In the genomic region with DNA sequence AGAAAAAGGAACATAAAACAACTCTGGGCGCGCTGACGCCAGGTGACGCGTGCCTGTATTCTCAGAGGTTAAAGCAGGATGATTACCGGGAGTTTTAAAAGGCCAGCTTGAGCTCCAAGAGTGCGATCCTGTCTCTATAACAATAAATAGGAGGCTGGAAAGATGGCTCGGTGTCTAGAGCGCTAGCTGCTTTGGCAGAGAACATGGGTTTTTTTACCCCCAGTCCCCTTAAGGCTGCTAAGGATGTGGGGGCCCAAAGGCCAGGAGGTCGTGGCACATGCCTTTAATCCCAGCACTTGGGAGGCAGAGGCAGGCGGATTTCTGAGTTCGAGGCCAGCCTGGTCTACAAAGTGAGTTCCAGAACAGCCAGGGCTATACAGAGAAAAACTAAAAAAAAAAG, we compare ENCODE assay signal across 8 mouse cellular contexts. TPM values are rescaled to one million over a fixed set of nuclear protein-coding genes. Genes with fewer than 3 reads are reported as not detected.
DNase-seq lines count a peak whose midpoint lies in the region; ATAC-seq and TF ChIP-seq lines count a peak whose summit lies in the region.

No protein-coding gene starts in this region.

- ATAC-seq in heart, embryonic 12.5 days (ENCODE audit: insufficient number of reproducible peaks, low FRiP score) = no peak
- ATAC-seq in hindbrain, embryonic 12.5 days (ENCODE audit: low FRiP score) = no peak
- no peak for ATAC-seq in midbrain, embryonic 12.5 days (ENCODE audit: low FRiP score, low read depth)

- H3K4me3 ChIP-seq in heart, embryonic 12.5 days = peak overlapping the region; percentile 91
- peak overlapping the region; percentile 73 to 85 for H3K4me3 ChIP-seq in MEL (ENCODE audit: control insufficient read depth in 1 of 2, insufficient read depth in 1 of 2, low read depth in 2 of 2, low read length in 2 of 2)
- peak overlapping the region; percentile 97 for H3K4me3 ChIP-seq in hindbrain, embryonic 12.5 days
- peak overlapping the region; percentile 96 for H3K4me3 ChIP-seq in midbrain, embryonic 12.5 days

- peaks cover 43% of the 10 kb centered on the region for H3K79me2 ChIP-seq in MEL (ENCODE audit: control insufficient read depth, insufficient read depth, low read length, poor library complexity)

- peak overlapping the region; percentile 77 for H3K9ac ChIP-seq in heart, embryonic 12.5 days
- peak overlapping the region; percentile 90 for H3K9ac ChIP-seq in MEL (ENCODE audit: control insufficient read depth, low read depth, low read length, poor library complexity, severe bottlenecking)
- peak overlapping the region; percentile 97 for H3K9ac ChIP-seq in hindbrain, embryonic 12.5 days
- H3K9ac ChIP-seq in midbrain, embryonic 12.5 days (replicated peaks) = peak overlapping the region; percentile 60

- no peaks in the 10 kb centered on the region for H3K9me3 ChIP-seq in heart, embryonic 12.5 days (replicated peaks)
- no peaks in the 10 kb centered on the region for H3K9me3 ChIP-seq in MEL (replicated peaks; ENCODE audit: insufficient read depth, low read length)
- H3K9me3 ChIP-seq in hindbrain, embryonic 12.5 days (replicated peaks) = no peaks in the 10 kb centered on the region
- H3K9me3 ChIP-seq in midbrain, embryonic 12.5 days = no peaks in the 10 kb centered on the region

- no peak for TF ChIP-seq EP300 in MEL (IDR thresholded peaks at IDR 0.05; ENCODE audit: low read depth in 1 of 2, low read length in 2 of 2)

- 40% methylated on average over 12 of the region's 12 CpGs for WGBS in heart, embryonic 12.5 days
- 35% methylated on average over 12 of the region's 12 CpGs for WGBS in hindbrain, embryonic 12.5 days
- 37% methylated on average over 12 of the region's 12 CpGs for WGBS in midbrain, embryonic 12.5 days

- peak overlapping the region; percentile 96 for H3K27ac ChIP-seq in heart, embryonic 12.5 days (ENCODE audit: poor library complexity, severe bottlenecking)
- peak overlapping the region; percentile 78 for H3K27ac ChIP-seq in MEL (ENCODE audit: control insufficient read depth, low read depth, low read length)
- peak overlapping the region; percentile 97 for H3K27ac ChIP-seq in hindbrain, embryonic 12.5 days
- peak overlapping the region; percentile 93 for H3K27ac ChIP-seq in midbrain, embryonic 12.5 days (replicated peaks)

- TF ChIP-seq CTCF in MEL (IDR thresholded peaks at IDR 0.05 in 2 of 3, conservative IDR thresholded peaks at IDR 0.05 in 1 of 3; ENCODE audit: control insufficient read depth in 1 of 3, insufficient read depth in 1 of 3, low read depth in 2 of 3, low read length in 3 of 3, poor library complexity in 1 of 3, severe bottlenecking in 1 of 3) = no peak

- no peaks in the 10 kb centered on the region for H3K36me3 ChIP-seq in heart, embryonic 12.5 days
- H3K36me3 ChIP-seq in MEL (ENCODE audit: control insufficient read depth in 1 of 2, insufficient read depth in 2 of 2, low read length in 2 of 2) = peaks cover 0 to 30% of the 10 kb centered on the region in 2 experiments; a peak in 2 of 4 replicates
- H3K36me3 ChIP-seq in hindbrain, embryonic 12.5 days = no peaks in the 10 kb centered on the region
- no peaks in the 10 kb centered on the region for H3K36me3 ChIP-seq in midbrain, embryonic 12.5 days

- no peak for TF ChIP-seq POLR2A in MEL (IDR thresholded peaks at IDR 0.05; ENCODE audit: control insufficient read depth in 1 of 2, insufficient read depth in 1 of 2, low read depth in 1 of 2, low read length in 2 of 2, poor library complexity in 1 of 2)

- peaks cover 34% of the 10 kb centered on the region for H3K4me1 ChIP-seq in heart, embryonic 12.5 days (replicated peaks)
- H3K4me1 ChIP-seq in MEL (ENCODE audit: control insufficient read depth in 1 of 2, insufficient read depth in 2 of 2, low read length in 2 of 2) = peaks cover 7 to 33% of the 10 kb centered on the region in 2 experiments
- H3K4me1 ChIP-seq in hindbrain, embryonic 12.5 days = peaks cover 39% of the 10 kb centered on the region
- peaks cover 33% of the 10 kb centered on the region for H3K4me1 ChIP-seq in midbrain, embryonic 12.5 days

- DNase-seq in heart, postnatal 14 days = no peak
- DNase-seq in MEL (ENCODE audit: low read depth, low spot score) = no peak
- no peak for DNase-seq in gastrocnemius, postnatal 4 days (ENCODE audit: low spot score in 2 of 2)
- no peak for DNase-seq in adrenal gland, postnatal 10 days
- no peak for DNase-seq in left cerebral cortex, adult 8-10 months (ENCODE audit: low spot score in 2 of 2)

- intact Hi-C loops in heart, postnatal 14 days (cut with DNase I) = no loop called here

- H3K4me2 ChIP-seq in heart, embryonic 12.5 days = peak overlapping the region; percentile 83
- H3K4me2 ChIP-seq in hindbrain, embryonic 12.5 days (replicated peaks) = peak overlapping the region; percentile 67
- peak overlapping the region; percentile 92 for H3K4me2 ChIP-seq in midbrain, embryonic 12.5 days (replicated peaks)

- no peak for TF ChIP-seq RAD21 in MEL (IDR thresholded peaks at IDR 0.05; ENCODE audit: low read depth, low read length)

- H3K27me3 ChIP-seq in heart, embryonic 12.5 days (replicated peaks) = no peaks in the 10 kb centered on the region
- H3K27me3 ChIP-seq in MEL (ENCODE audit: control insufficient read depth in 1 of 2, insufficient read depth in 2 of 2, low read length in 2 of 2) = no peaks in the 10 kb centered on the region
- H3K27me3 ChIP-seq in hindbrain, embryonic 12.5 days = no peaks in the 10 kb centered on the region
- H3K27me3 ChIP-seq in midbrain, embryonic 12.5 days = no peaks in the 10 kb centered on the region

TF ChIP-seq in MEL, 35 proteins besides CTCF, POLR2A, EP300 and RAD21 (continues in another document):
- TF ChIP-seq POLR2AphosphoS2 (IDR thresholded peaks at IDR 0.05; ENCODE audit: low read length) = no peak
- TF ChIP-seq ZKSCAN1 (IDR thresholded peaks at IDR 0.05; ENCODE audit: low read depth, low read length) = no peak
- no peak for TF ChIP-seq MYC (IDR thresholded peaks at IDR 0.05; ENCODE audit: low read depth, low read length)
- TF ChIP-seq MXI1 (IDR thresholded peaks at IDR 0.05; ENCODE audit: low read depth, low read length) = no peak
- TF ChIP-seq MEF2A (IDR thresholded peaks at IDR 0.05; ENCODE audit: extremely low read depth, insufficient replicate concordance, low read depth, low read length, poor library complexity, severe bottlenecking) = no peak
- no peak for TF ChIP-seq POLR2AphosphoS5 (IDR thresholded peaks at IDR 0.05; ENCODE audit: borderline replicate concordance, low read depth, low read length)
- no peak for TF ChIP-seq USF1 (IDR thresholded peaks at IDR 0.05; ENCODE audit: low read depth, low read length)
- no peak for TF ChIP-seq USF2 (IDR thresholded peaks at IDR 0.05; ENCODE audit: borderline replicate concordance in 1 of 2, insufficient read depth in 1 of 2, low read depth in 1 of 2, low read length in 2 of 2)

RNA-seq across cellular contexts. Expression of a gene that starts 1.2 kb away (rescaled TPM):
- 103 and 105 TPM in 2 replicates for polyA plus RNA-seq in heart, embryonic 12.5 days (2016; fragmentation: Nextera tagmentation; extraction: Ambion mirVana)
- 10 to 100 TPM; 70.0 to 77.1 TPM for total RNA-seq in heart, postnatal 14 days (2021)
- total RNA-seq in MEL (2012; rRNA removed) = 146 and 167 TPM in 2 replicates
- 100 to 1,000 TPM in 1 of 2 experiments, not detected in 1; 156 TPM for polyA plus RNA-seq in MEL (2012; ENCODE audit: insufficient read depth in 1 of 2, insufficient read length in 2 of 2, low read depth in 1 of 2, low replicate concordance in 2 of 2, missing spikeins in 1 of 2)
- 65.0 and 72.9 TPM in 2 replicates for polyA plus RNA-seq in hindbrain, embryonic 12.5 days (2016; fragmentation: Nextera tagmentation; extraction: Ambion mirVana)
- 50.0 and 57.1 TPM in 2 replicates for polyA plus RNA-seq in midbrain, embryonic 12.5 days (2016; fragmentation: Nextera tagmentation; extraction: Ambion mirVana)
- 100 to 1,000 TPM; 198 to 217 TPM for total RNA-seq in gastrocnemius, postnatal 4 days (2021)
- total RNA-seq in adrenal gland, postnatal 10 days (2021) = 100 to 1,000 TPM; 160 to 163 TPM
- total RNA-seq in left cerebral cortex, adult 8-10 months (2022) = 10 to 100 TPM; 66.1 to 84.8 (median 72.3) TPM

RNA-seq across cellular contexts. Expression of a gene that starts 24.4 kb away (rescaled TPM):
- polyA plus RNA-seq in heart, embryonic 12.5 days (2016; fragmentation: Nextera tagmentation; extraction: Ambion mirVana) = 22.8 and 23.2 TPM in 2 replicates
- total RNA-seq in heart, postnatal 14 days (2021) = 10 to 100 TPM; 24.7 to 25.8 TPM
- 15.8 and 18.6 TPM in 2 replicates for total RNA-seq in MEL (2012; rRNA removed)
- 10 to 100 TPM in 1 of 2 experiments, not detected in 1; 25.7 TPM for polyA plus RNA-seq in MEL (2012; ENCODE audit: insufficient read depth in 1 of 2, insufficient read length in 2 of 2, low read depth in 1 of 2, low replicate concordance in 2 of 2, missing spikeins in 1 of 2)
- 57.5 and 62.0 TPM in 2 replicates for polyA plus RNA-seq in hindbrain, embryonic 12.5 days (2016; fragmentation: Nextera tagmentation; extraction: Ambion mirVana)
- polyA plus RNA-seq in midbrain, embryonic 12.5 days (2016; fragmentation: Nextera tagmentation; extraction: Ambion mirVana) = 62.3 and 65.9 TPM in 2 replicates
- 10 to 100 TPM; 19.9 to 20.3 TPM for total RNA-seq in gastrocnemius, postnatal 4 days (2021)
- total RNA-seq in adrenal gland, postnatal 10 days (2021) = 10 to 100 TPM; 31.8 to 34.1 TPM
- 10 to 100 TPM; 21.2 to 26.9 (median 24.2) TPM for total RNA-seq in left cerebral cortex, adult 8-10 months (2022)

RNA-seq across cellular contexts. Expression of a gene that starts 35.0 kb away (rescaled TPM):
- 0.34 and 0.54 TPM in 2 replicates for polyA plus RNA-seq in heart, embryonic 12.5 days (2016; fragmentation: Nextera tagmentation; extraction: Ambion mirVana)
- total RNA-seq in heart, postnatal 14 days (2021) = 1 to 10 TPM; 3.5 to 4.0 TPM
- 0.35 and 0.52 TPM in 2 replicates for total RNA-seq in MEL (2012; rRNA removed)
- polyA plus RNA-seq in MEL (2012; ENCODE audit: insufficient read depth in 1 of 2, insufficient read length in 2 of 2, low read depth in 1 of 2, low replicate concordance in 2 of 2, missing spikeins in 1 of 2) = 1 to 10 TPM in 1 of 2 experiments, not detected in 1; 1.7 TPM
- 10.3 and 10.5 TPM in 2 replicates for polyA plus RNA-seq in hindbrain, embryonic 12.5 days (2016; fragmentation: Nextera tagmentation; extraction: Ambion mirVana)
- polyA plus RNA-seq in midbrain, embryonic 12.5 days (2016; fragmentation: Nextera tagmentation; extraction: Ambion mirVana) = 2.3 and 3.6 TPM in 2 replicates
- 1 to 10 TPM; 4.2 to 5.1 TPM for total RNA-seq in gastrocnemius, postnatal 4 days (2021)
- 1 to 10 TPM; 4.1 to 4.4 TPM for total RNA-seq in adrenal gland, postnatal 10 days (2021)
- total RNA-seq in left cerebral cortex, adult 8-10 months (2022) = 100 to 1,000 TPM; 228 to 252 (median 243) TPM

RNA-seq across cellular contexts. Expression of a gene that starts 40.0 kb away (rescaled TPM):
- 114 and 123 TPM in 2 replicates for polyA plus RNA-seq in heart, embryonic 12.5 days (2016; fragmentation: Nextera tagmentation; extraction: Ambion mirVana)
- total RNA-seq in heart, postnatal 14 days (2021) = 100 to 1,000 TPM; 196 to 208 TPM
- total RNA-seq in MEL (2012; rRNA removed) = 31.9 and 35.0 TPM in 2 replicates
- 10 to 100 TPM in 1 of 2 experiments, not detected in 1; 56.5 TPM for polyA plus RNA-seq in MEL (2012; ENCODE audit: insufficient read depth in 1 of 2, insufficient read length in 2 of 2, low read depth in 1 of 2, low replicate concordance in 2 of 2, missing spikeins in 1 of 2)
- 38.7 and 41.9 TPM in 2 replicates for polyA plus RNA-seq in hindbrain, embryonic 12.5 days (2016; fragmentation: Nextera tagmentation; extraction: Ambion mirVana)
- polyA plus RNA-seq in midbrain, embryonic 12.5 days (2016; fragmentation: Nextera tagmentation; extraction: Ambion mirVana) = 38.1 and 38.5 TPM in 2 replicates
- total RNA-seq in gastrocnemius, postnatal 4 days (2021) = 10 to 100 TPM; 74.6 to 78.1 TPM
- total RNA-seq in adrenal gland, postnatal 10 days (2021) = 100 to 1,000 TPM; 356 to 367 TPM
- total RNA-seq in left cerebral cortex, adult 8-10 months (2022) = 1 to 10 TPM; 7.8 to 9.2 (median 8.9) TPM

Comparison
In these comparisons a context has a peak if more than half of its experiments do, and no peak if none do; other contexts are left out.
1. RNA of a gene that starts 35.0 kb away (total RNA-seq): 228 to 252 TPM in left cerebral cortex, adult 8-10 months; 4.2 to 5.1 TPM in gastrocnemius, postnatal 4 days, 4.1 to 4.4 TPM in adrenal gland, postnatal 10 days, 3.5 to 4.0 TPM in heart, postnatal 14 days and 0.35 to 0.52 TPM in MEL; every median in the first group is over 10 times any median in the second.
2. Peak in every context shown above with its lines, with median percentiles within 50 percentile points of each other: H3K27ac ChIP-seq, H3K4me2 ChIP-seq, H3K4me3 ChIP-seq and H3K9ac ChIP-seq.